Mouse (Mus musculus) hindbrain, embryonic 13.5 days (tissue): ENCODE data around the gene Phlda3. TPM values are rescaled to one million over a fixed set of nuclear protein-coding genes. Genes with fewer than 3 reads are reported as not detected.

Source experiments
- ATAC-seq: fragments of 200-750 bp; cut with Nextera tagmentation; 2 replicates; pipeline ENCODE4 v1.8.0; 2017; ENCODE audit warnings: moderate TSS enrichment; ENCODE audit not compliant: low FRiP score
- H3K27ac ChIP-seq: fragments of 300-500 bp; sonication (generic); 2 replicates; pipeline ENCODE4 v1.5.1; 2015; ENCODE audit warnings: inconsistent platforms, mild to moderate bottlenecking, moderate library complexity
- H3K27me3 ChIP-seq: fragments of 300-500 bp; sonication (generic); 2 replicates; pipeline ENCODE4 v1.6.1; 2015; ENCODE audit warnings: mild to moderate bottlenecking, inconsistent platforms
- H3K36me3 ChIP-seq: fragments of 300-500 bp; sonication (generic); 2 replicates; pipeline ENCODE4 v1.6.1; 2015; ENCODE audit warnings: mild to moderate bottlenecking, inconsistent platforms
- H3K4me1 ChIP-seq: fragments of 300-500 bp; sonication (generic); replicated peaks from 2 replicates; pipeline ENCODE4 v1.6.1; 2015; ENCODE audit warnings: inconsistent platforms
- H3K4me2 ChIP-seq: fragments of 300-500 bp; sonication (generic); 2 replicates; pipeline ENCODE4 v1.6.1; 2015; ENCODE audit warnings: inconsistent platforms, mild to moderate bottlenecking, moderate library complexity
- H3K4me3 ChIP-seq: fragments of 300-500 bp; sonication (generic); 2 replicates; pipeline ENCODE4 v1.5.1; 2015; ENCODE audit warnings: mild to moderate bottlenecking, inconsistent platforms
- H3K9ac ChIP-seq: fragments of 300-500 bp; sonication (generic); 2 replicates; pipeline ENCODE4 v1.6.1; 2015; ENCODE audit warnings: mild to moderate bottlenecking, inconsistent platforms
- H3K9me3 ChIP-seq: fragments of 300-500 bp; sonication (generic); 2 replicates; pipeline ENCODE4 v1.6.1; 2016; ENCODE audit warnings: inconsistent platforms
- WGBS: fragments of 180-500 bp; shearing (Covaris S2); methylation state at CpG from one replicate; pipeline ENCODE4 v1.1.7; 2015; 5-methylcytosine and 5-hydroxymethylcytosine counted together
- polyA plus RNA-seq: library from polyadenylated mRNA; unstranded; fragments of >200 nt; fragmentation: Nextera tagmentation; extraction: Ambion mirVana; gene quantifications from 2 replicates; pipeline ENCODE4 v1.2.1, GENCODE M21; 2015

Gene Phlda3
- polyA plus RNA-seq, 1 experiment from 2014 or later: 20.6 TPM

- Histone ChIP-seq H3K36me3 (no peaks in the 10 kb centered on the region), H3K4me3 (no peak overlapping the region), H3K9ac (no peak overlapping the region), H3K4me1 (peaks cover 65% of the 10 kb centered on the region), H3K9me3 (no peaks in the 10 kb centered on the region), H3K4me2 (no peak overlapping the region), H3K27me3 (0 out of 2 replicates have a peak, but pooled peaks cover 7% of the 10 kb centered on the region), H3K27ac (peak overlapping the region; percentile 40; the same call in 1 of the 2 replicates)
- WGBS: 44% methylated on average over 11 of the region's 11 CpGs
- no peak for ATAC-seq
Measured at GRCm38 (mm10) chr1:135731897-135732684, 33.8 kb upstream of the Phlda3 start.

DNA sequence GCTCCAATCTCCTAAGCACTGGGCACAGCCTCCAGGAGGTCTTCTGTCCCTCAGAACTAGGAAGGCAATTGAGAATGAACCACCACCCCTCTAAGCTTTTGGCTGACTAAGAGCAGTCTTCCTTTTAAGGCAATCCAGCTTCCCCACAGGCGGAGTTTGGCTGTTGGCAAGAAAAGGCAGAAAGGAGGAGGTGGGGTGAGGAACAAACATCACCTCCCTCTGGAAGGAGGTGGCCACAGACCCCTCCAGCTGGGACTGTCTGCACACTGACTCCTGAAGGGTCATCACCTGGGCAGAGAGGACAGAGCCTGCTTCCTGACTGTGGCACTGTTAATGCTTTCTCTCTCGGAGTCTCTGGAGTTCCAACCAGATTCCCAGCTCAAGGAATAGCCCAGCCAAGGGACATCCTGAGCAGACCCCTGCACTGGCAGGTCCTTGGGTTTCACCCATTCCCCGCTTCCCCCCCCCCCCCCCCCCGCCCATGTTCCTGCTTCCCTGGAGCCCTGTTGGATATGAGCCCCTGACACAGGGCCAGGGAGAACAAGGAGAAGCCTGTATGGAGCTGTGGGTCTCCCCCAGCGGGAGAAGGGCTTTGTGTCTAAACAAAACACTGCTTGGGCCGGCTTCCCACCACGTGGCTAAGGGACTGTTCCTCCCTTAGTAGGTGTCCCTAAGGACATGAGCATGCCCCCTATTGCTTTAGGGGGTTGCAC, 31.5 kb upstream of the Phlda3 start:
- no peak overlapping the region for H3K4me2 ChIP-seq
- H3K27ac ChIP-seq: no peak overlapping the region
- peaks cover 62% of the 10 kb centered on the region for H3K4me1 ChIP-seq
- no peak overlapping the region for H3K4me3 ChIP-seq
- no peaks in the 10 kb centered on the region for H3K9me3 ChIP-seq
- no peaks in the 10 kb centered on the region for H3K36me3 ChIP-seq
- WGBS: 28% methylated on average over 5 of the region's 7 CpGs
- ATAC-seq: peak; percentile 47; the same call in 1 of the 2 replicates
- H3K27me3 ChIP-seq: 0 out of 2 replicates have a peak, but pooled peaks cover 6% of the 10 kb centered on the region
- H3K9ac ChIP-seq: no peak overlapping the region

- no peak for ATAC-seq
- no peak overlapping the region for H3K4me2 ChIP-seq
- H3K9ac ChIP-seq: no peak overlapping the region
- H3K9me3 ChIP-seq: no peaks in the 10 kb centered on the region
- WGBS: 27% methylated on average over 6 of the region's 6 CpGs
- H3K27ac ChIP-seq: no peak overlapping the region
- no peak overlapping the region for H3K4me3 ChIP-seq
- peaks cover 60% of the 10 kb centered on the region for H3K4me1 ChIP-seq
- H3K27me3 ChIP-seq: no peaks in the 10 kb centered on the region
- H3K36me3 ChIP-seq: no peaks in the 10 kb centered on the region
Measured at GRCm38 (mm10) chr1:135735460-135735859, 30.5 kb upstream of the Phlda3 start.

- 94% methylated on average over 7 of the region's 7 CpGs for WGBS
- Histone ChIP-seq H3K4me3 (no peak overlapping the region), H3K4me2 (no peak overlapping the region), H3K27ac (no peak overlapping the region), H3K9ac (no peak overlapping the region), H3K36me3 (peaks cover 3% of the 10 kb centered on the region; the same call in 1 of the 2 replicates), H3K4me1 (peaks cover 10% of the 10 kb centered on the region), H3K9me3 (no peaks in the 10 kb centered on the region), H3K27me3 (no peaks in the 10 kb centered on the region)
- ATAC-seq: no peak
Measured at GRCm38 (mm10) chr1:135744987-135745386, 20.9 kb upstream of the Phlda3 start.

DNA sequence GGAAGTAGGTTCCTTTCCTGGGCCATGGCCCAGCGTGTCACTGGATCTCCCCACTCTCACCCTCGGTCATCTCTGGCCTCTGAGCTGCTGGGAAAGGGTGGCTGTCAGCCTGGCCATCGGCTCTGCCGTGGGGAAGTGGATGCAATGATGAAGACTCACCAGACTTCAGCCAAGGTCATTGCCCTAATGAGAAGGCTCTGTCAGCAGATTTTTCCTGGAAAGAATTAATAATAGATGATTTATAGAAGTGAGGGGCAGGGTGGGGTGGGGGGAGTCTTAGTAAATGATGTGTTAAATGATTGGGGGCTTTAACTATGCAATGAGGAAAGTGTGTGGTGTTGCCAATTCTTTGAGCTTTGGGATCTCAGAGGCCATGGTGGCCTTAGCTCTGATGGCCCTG, 19.7 kb upstream of the Phlda3 start:
- Histone ChIP-seq H3K9me3 (no peaks in the 10 kb centered on the region), H3K4me2 (no peak overlapping the region), H3K36me3 (peaks cover 9% of the 10 kb centered on the region), H3K4me3 (no peak overlapping the region), H3K27ac (no peak overlapping the region), H3K9ac (no peak overlapping the region), H3K27me3 (no peaks in the 10 kb centered on the region), H3K4me1 (peaks cover 2% of the 10 kb centered on the region)
- WGBS: 80% methylated on average over 4 of the region's 4 CpGs
- no peak for ATAC-seq

GRCm38 (mm10) chr1:135752737-135753348, 13.1 kb upstream of the Phlda3 start:
- no peak overlapping the region for H3K27ac ChIP-seq
- no peaks in the 10 kb centered on the region for H3K9me3 ChIP-seq
- H3K4me2 ChIP-seq: no peak overlapping the region
- no peak overlapping the region for H3K4me3 ChIP-seq
- ATAC-seq: peak; percentile 97
- no peaks in the 10 kb centered on the region for H3K27me3 ChIP-seq
- 11% methylated on average over 10 of the region's 10 CpGs for WGBS
- H3K4me1 ChIP-seq: no peaks in the 10 kb centered on the region
- peaks cover 6% of the 10 kb centered on the region; the same call in 1 of the 2 replicates for H3K36me3 ChIP-seq
- no peak overlapping the region for H3K9ac ChIP-seq

DNA sequence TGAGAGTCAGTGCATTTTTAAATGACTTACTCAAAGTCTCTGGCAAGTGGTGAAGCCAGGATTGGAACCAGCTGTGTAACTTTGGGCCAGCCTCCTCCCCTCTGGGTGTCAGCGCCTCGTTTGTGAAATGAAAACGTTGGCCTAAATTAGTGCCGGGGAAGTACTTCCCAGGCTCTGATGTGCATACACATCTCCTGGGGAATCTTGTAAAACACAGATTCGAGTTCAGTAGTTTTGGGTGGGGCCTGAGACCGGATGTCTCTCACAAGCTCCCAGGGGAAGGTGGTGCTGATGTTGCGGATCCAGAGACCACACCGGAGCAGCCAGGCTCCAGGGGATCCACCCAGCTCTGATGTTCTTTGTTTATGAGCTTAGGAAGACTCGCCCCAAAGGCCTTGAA, 10.6 kb upstream of the Phlda3 start:
- Histone ChIP-seq H3K4me1 (no peaks in the 10 kb centered on the region), H3K9me3 (no peaks in the 10 kb centered on the region), H3K4me3 (no peak overlapping the region), H3K9ac (no peak overlapping the region), H3K27me3 (no peaks in the 10 kb centered on the region), H3K27ac (no peak overlapping the region), H3K4me2 (no peak overlapping the region), H3K36me3 (peaks cover 6% of the 10 kb centered on the region; the same call in 1 of the 2 replicates)
- ATAC-seq: no peak
- 66% methylated on average over 9 of the region's 9 CpGs for WGBS

DNA sequence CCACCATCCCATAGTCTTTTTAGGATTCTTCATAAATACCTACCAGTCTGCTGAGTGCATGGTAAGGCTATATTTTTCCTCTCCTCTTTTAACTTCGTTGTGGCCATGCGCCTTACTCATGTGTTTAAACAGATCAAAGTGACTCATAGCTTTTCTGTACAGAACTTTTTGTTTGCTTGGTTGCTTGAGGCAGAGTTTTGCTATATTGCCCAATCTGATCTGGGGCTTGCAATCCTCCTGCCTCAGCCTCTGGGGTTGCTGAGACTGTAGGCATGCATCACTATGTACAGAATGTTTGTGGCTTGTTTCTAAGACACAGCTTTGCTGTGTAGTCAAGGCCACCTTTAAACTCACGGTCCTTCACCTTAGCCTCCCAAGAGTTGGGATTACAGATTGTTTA, 10.0 kb upstream of the Phlda3 start:
- Histone ChIP-seq H3K4me2 (no peak overlapping the region), H3K4me3 (no peak overlapping the region), H3K9ac (no peak overlapping the region), H3K27ac (no peak overlapping the region), H3K36me3 (peaks cover 4% of the 10 kb centered on the region; the same call in 1 of the 2 replicates), H3K9me3 (no peaks in the 10 kb centered on the region), H3K27me3 (no peaks in the 10 kb centered on the region), H3K4me1 (no peaks in the 10 kb centered on the region)
- 93% methylated on average over 3 of the region's 3 CpGs for WGBS
- no peak for ATAC-seq

DNA sequence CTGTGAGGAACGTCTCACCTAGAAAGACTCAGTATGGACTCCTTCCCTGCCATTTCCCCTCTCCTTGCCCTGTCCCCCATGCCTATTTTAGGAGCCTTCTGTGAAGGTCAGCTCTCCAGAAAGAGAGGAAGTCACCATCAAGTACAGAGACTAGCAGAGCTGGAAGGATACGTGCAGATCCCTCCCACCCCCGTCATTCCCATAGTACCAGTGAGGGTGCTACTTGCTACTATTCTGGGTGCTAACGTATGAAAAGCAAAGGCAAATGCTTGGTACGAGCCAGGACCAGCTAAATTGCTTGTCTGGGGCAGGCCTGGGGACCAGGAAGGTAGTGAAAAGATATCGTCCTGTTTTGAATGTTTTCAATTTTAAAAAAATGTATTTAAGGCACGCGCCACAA, 8.6 kb upstream of the Phlda3 start:
- Histone ChIP-seq H3K9ac (no peak overlapping the region), H3K4me2 (no peak overlapping the region), H3K36me3 (no peaks in the 10 kb centered on the region), H3K27me3 (no peaks in the 10 kb centered on the region), H3K9me3 (no peaks in the 10 kb centered on the region), H3K27ac (no peak overlapping the region), H3K4me3 (no peak overlapping the region), H3K4me1 (no peaks in the 10 kb centered on the region)
- WGBS: 80% methylated on average over 8 of the region's 8 CpGs
- no peak for ATAC-seq

GRCm38 (mm10) chr1:135759685-135760084, 6.2 kb upstream of the Phlda3 start:
- H3K27me3 ChIP-seq: 0 out of 2 replicates have a peak, but pooled peaks cover 2% of the 10 kb centered on the region
- no peak for ATAC-seq
- 66% methylated on average over 4 of the region's 4 CpGs for WGBS

DNA sequence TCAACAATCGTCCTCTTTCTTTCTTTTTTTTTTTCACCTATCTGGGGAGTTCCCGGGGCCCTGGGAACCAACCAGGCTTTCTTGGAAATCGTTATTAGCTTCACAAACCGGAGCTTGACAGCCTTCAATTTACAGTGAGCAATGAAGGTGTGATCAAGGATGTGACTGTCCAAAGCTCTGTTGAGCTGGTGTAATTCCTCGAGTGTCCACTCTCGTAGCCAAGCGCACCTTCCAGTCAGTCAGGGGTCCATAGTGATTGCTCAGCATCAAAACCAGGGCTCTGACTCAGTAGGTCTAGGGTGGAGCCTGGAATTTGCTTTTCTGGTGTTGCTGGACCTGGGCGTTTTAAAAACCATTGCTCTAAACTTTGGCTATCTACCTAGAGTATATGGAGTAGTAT, 5.7 kb upstream of the Phlda3 start:
- H3K27ac ChIP-seq: no peak overlapping the region
- no peaks in the 10 kb centered on the region for H3K4me1 ChIP-seq
- H3K9ac ChIP-seq: no peak overlapping the region
- 71% methylated on average over 8 of the region's 8 CpGs for WGBS
- no peaks in the 10 kb centered on the region for H3K36me3 ChIP-seq
- no peaks in the 10 kb centered on the region for H3K9me3 ChIP-seq
- no peak overlapping the region for H3K4me3 ChIP-seq
- H3K4me2 ChIP-seq: no peak overlapping the region
- peaks cover 7% of the 10 kb centered on the region; the same call in 1 of the 2 replicates for H3K27me3 ChIP-seq
- ATAC-seq: no peak

More at GRCm38 (mm10) chr1:135759685-135760084, 6.2 kb upstream of the Phlda3 start:
- H3K27ac ChIP-seq: no peak overlapping the region
- H3K9me3 ChIP-seq: no peaks in the 10 kb centered on the region
- no peak overlapping the region for H3K4me2 ChIP-seq
- no peak overlapping the region for H3K4me3 ChIP-seq
- no peaks in the 10 kb centered on the region for H3K36me3 ChIP-seq
- H3K9ac ChIP-seq: no peak overlapping the region
- H3K4me1 ChIP-seq: no peaks in the 10 kb centered on the region

DNA sequence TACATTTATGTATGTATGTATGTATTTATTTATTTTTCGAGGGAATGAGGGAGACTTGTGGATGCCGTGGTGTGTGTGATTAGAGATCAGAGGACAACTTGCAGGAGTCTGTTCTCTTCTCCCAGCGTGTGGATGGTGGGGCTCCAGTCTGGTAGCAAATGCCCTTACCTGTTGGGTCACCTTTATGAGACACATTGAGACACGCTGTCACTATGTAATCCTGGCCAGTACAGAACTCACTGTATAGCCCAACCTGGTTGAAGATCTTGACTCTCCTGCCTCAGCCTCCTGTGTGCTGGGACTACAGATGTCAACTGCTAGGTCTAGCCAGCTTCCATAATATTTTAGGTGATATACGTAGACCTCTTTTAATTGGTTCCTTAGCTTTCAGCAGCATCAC, 4.2 kb upstream of the Phlda3 start:
- Histone ChIP-seq H3K27ac (no peak overlapping the region), H3K4me2 (no peak overlapping the region), H3K36me3 (no peaks in the 10 kb centered on the region), H3K27me3 (peaks cover 12% of the 10 kb centered on the region; the same call in 1 of the 2 replicates), H3K9ac (no peak overlapping the region), H3K4me1 (peaks cover 11% of the 10 kb centered on the region), H3K9me3 (no peaks in the 10 kb centered on the region), H3K4me3 (no peak overlapping the region)
- ATAC-seq: no peak
- 96% methylated on average over 5 of the region's 5 CpGs for WGBS
